Mouse (Mus musculus) ES-E14 (cell line): ENCODE data around the gene Kat5.

Source experiments
- CHD2 ChIP-seq: IDR thresholded peaks from 2 replicates; pipeline ENCODE4 v1.6.1; 2014; ENCODE audit warnings: mild to moderate bottlenecking, low read depth, low read length, inconsistent platforms
- MAFK ChIP-seq: IDR thresholded peaks from 2 replicates; pipeline ENCODE4 v1.6.1; 2014; ENCODE audit warnings: mild to moderate bottlenecking, low read depth, low read length, inconsistent platforms; ENCODE audit not compliant: insufficient read depth

- TF ChIP-seq CHD2 (no peak), MAFK (no peak)
These were observed 44.8 kb upstream of the Kat5 start for GRCm38 (mm10) chr19:5654720-5655298.
